Mouse (Mus musculus): ENCODE measurements around the gene 1520401A03Rik. TPM values are rescaled to one million over a fixed set of nuclear protein-coding genes. Genes with fewer than 3 reads are reported as not detected.

1520401A03Rik gene
- total and polyA plus RNA-seq, 3 experiments = 0.08 TPM; not detected in 2

DNA sequence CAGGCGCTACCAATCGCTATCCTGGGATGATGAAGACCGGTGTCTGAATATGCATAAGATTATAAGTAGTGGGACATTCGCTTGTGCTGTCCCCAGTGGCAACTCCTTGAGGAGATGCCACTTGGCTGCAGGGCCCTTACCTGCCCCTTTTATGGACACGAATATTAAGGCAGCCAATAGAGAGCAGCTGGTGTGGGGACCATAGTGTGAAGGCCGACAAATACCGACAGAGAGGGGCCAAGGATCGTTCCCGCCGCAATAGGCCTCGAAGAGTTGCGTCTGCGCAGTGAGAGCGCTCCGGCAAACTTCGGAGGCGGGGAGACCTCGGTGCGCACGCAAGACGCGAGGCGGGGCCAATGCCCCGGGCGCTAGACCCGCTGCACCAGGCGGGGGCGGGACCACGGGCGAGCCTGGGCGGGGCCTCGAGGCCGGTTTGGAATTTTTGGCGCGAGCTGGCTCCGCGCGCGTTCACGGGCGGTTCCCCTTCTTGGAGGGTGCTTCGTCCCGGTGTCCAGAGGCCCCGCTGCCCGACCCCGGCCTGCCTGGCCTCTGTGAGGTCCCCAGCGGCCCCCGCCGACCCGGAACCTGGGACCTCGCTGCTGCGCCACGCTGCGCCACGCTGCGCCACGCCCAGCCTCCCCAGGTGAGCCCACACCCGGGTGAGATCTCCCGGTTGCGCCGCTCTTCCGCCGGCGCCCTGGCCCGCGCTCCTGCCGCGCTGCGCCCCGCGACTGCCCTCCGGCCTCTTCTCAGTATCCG is 3.6 kb upstream of the 1520401A03Rik start, which contains the start of gene Pkmyt1:
Pkmyt1 (plus strand) TSS at position 338 of the 759 bp plus-strand sequence.
- in situ Hi-C loops (cut with MboI; ENCODE audit: low pct_ligation_motif_present, low pct_unique_long_range_greater_than_20kb, low sequenced_read_pairs) = loop anchor here (10.0 kb wide), 1 partner anchor 51 kb away; the partner anchor contains the start of genes Cldn6, Hcfc1r1, Thoc6 and Tnfrsf12a
- peak within 1 kb of the TSS; percentile 75 for H3K9ac ChIP-seq (ENCODE audit: insufficient read depth, low read depth)
- DNase-seq (ENCODE audit: extremely low read depth) = peak; percentile 94
- H3K27ac ChIP-seq (ENCODE audit: insufficient read depth, low read depth) = peak within 1 kb of the TSS; percentile 43
- peaks cover 12% of the 10 kb centered on the region for H3K27me3 ChIP-seq (replicated peaks)
- H3K4me2 ChIP-seq (ENCODE audit: insufficient read depth, low read depth, poor library complexity, severe bottlenecking) = peak within 1 kb of the TSS; percentile 73
- TF ChIP-seq NELFE (IDR thresholded peaks at IDR 0.05; ENCODE audit: low read depth, low read length) (peak; percentile 87), JUND (conservative IDR thresholded peaks at IDR 0.05; ENCODE audit: low read depth, low read length) (no peak), MXI1 (IDR thresholded peaks at IDR 0.05; ENCODE audit: low read depth, low read length) (peak; percentile 21; the same call in 1 of the 2 replicates), BHLHE40 (IDR thresholded peaks at IDR 0.05; ENCODE audit: low read depth, low read length) (no peak), NRF1 (IDR thresholded peaks at IDR 0.05; ENCODE audit: low read depth, low read length) (peak; percentile 95), E2F4 (IDR thresholded peaks at IDR 0.05; ENCODE audit: insufficient replicate concordance, low read depth, low read length) (peak; percentile 87; the same call in 1 of the 2 replicates), HCFC1 (IDR thresholded peaks at IDR 0.05; ENCODE audit: low read depth, low read length) (peak; percentile 62; the same call in 1 of the 2 replicates), MYC (IDR thresholded peaks at IDR 0.05; ENCODE audit: low read depth, low read length) (0 out of 2 replicates have a peak, but pooled peaks have one; percentile 36), JUN (IDR thresholded peaks at IDR 0.05; ENCODE audit: insufficient read depth, low read depth, low read length) (no peak), TBP (conservative IDR thresholded peaks at IDR 0.05; ENCODE audit: low read depth, low read length) (peak; percentile 81; the same call in 1 of the 2 replicates), CHD1 (IDR thresholded peaks at IDR 0.05; ENCODE audit: low read depth, low read length) (no peak), POLR2A (IDR thresholded peaks at IDR 0.05; ENCODE audit: low read depth, low read length) (peak; percentile 90), MAX (IDR thresholded peaks at IDR 0.05; ENCODE audit: low read length) (peak; percentile 42; the same call in 1 of the 2 replicates), SIN3A (IDR thresholded peaks at IDR 0.05; ENCODE audit: low read length) (peak; percentile 65), ELF1 (IDR thresholded peaks at IDR 0.05; ENCODE audit: low read depth, low read length) (peak; percentile 40), MEF2A (IDR thresholded peaks at IDR 0.05; ENCODE audit: borderline replicate concordance, low read depth, low read length) (no peak; the same call in 1 of the 2 replicates), TCF12 (IDR thresholded peaks at IDR 0.05; ENCODE audit: low read depth, low read length) (peak; percentile 48; the same call in 1 of the 2 replicates)
- peaks cover 0 to 3% of the 10 kb centered on the region in 2 experiments for H3K36me3 ChIP-seq (replicated peaks in 1 of 2; ENCODE audit: control insufficient read depth in 1 of 2, insufficient read depth in 1 of 2, low read length in 1 of 2)
- peaks cover 4 to 28% of the 10 kb centered on the region in 2 experiments for H3K4me1 ChIP-seq (ENCODE audit: control insufficient read depth in 1 of 2, insufficient read depth in 2 of 2)
- H3K79me2 ChIP-seq (replicated peaks; ENCODE audit: control insufficient read depth, extremely low read depth, insufficient read depth, poor library complexity, severe bottlenecking) = no peaks in the 10 kb centered on the region; the same call in 1 of the 2 replicates
- no peaks in the 10 kb centered on the region for H3K9me3 ChIP-seq (replicated peaks; ENCODE audit: low read length)
- peak within 1 kb of the TSS; percentile 61 to 90 (median 84) for H3K4me3 ChIP-seq (replicated peaks in 1 of 3; ENCODE audit: low read depth in 2 of 3, low read length in 2 of 3, poor library complexity in 1 of 3)
- dilution Hi-C loops (cut with MboI; ENCODE audit: extremely low pct_ligation_motif_present, extremely low pct_unique_long_range_greater_than_20kb, low sequenced_read_pairs) = no loop called here

DNA sequence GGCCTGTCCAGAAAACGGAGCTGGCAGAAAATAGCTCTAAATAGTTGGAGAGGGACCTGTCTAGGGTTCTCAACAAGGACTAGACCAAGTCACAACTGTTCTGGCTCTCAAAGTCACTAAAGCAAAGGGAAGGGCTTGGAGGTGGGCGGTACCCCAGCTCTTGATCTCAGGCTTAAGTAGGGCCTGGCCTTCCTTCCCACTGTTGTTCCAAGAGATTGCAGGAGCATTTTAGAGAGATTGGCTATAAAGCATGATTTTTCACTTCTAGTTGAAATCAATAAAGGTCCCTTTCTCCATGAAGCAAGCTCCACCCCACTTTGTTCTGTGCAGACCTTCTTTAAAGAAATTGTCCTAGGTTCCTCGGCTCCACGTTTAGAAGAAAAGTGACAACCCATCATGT is 2.9 kb upstream of the 1520401A03Rik start:
- DNase-seq (ENCODE audit: extremely low read depth) = no peak
- dilution Hi-C loops (cut with MboI; ENCODE audit: extremely low pct_ligation_motif_present, extremely low pct_unique_long_range_greater_than_20kb, low sequenced_read_pairs) = no loop called here

More for the DNA sequence above, 2.9 kb upstream of the 1520401A03Rik start:
- Histone ChIP-seq H3K27me3 (replicated peaks) (peaks cover 19% of the 10 kb centered on the region), H3K9me3 (replicated peaks; ENCODE audit: low read length) (no peaks in the 10 kb centered on the region), H3K79me2 (replicated peaks; ENCODE audit: control insufficient read depth, extremely low read depth, insufficient read depth, poor library complexity, severe bottlenecking) (no peaks in the 10 kb centered on the region; the same call in 1 of the 2 replicates), H3K36me3 (replicated peaks in 1 of 2; ENCODE audit: control insufficient read depth in 1 of 2, insufficient read depth in 1 of 2, low read length in 1 of 2) (peaks cover 0 to 2% of the 10 kb centered on the region in 2 experiments), H3K4me2 (ENCODE audit: insufficient read depth, low read depth, poor library complexity, severe bottlenecking) (peak overlapping the region; percentile 73), H3K9ac (ENCODE audit: insufficient read depth, low read depth) (peak overlapping the region; percentile 75), H3K4me1 (ENCODE audit: control insufficient read depth in 1 of 2, insufficient read depth in 2 of 2) (peaks cover 4 to 28% of the 10 kb centered on the region in 2 experiments), H3K4me3 (replicated peaks in 1 of 3; ENCODE audit: low read depth in 2 of 3, low read length in 2 of 3, poor library complexity in 1 of 3) (peak overlapping the region; percentile 50 to 84 (median 61)), H3K27ac (ENCODE audit: insufficient read depth, low read depth) (peak overlapping the region; percentile 33; the same call in 1 of the 2 replicates)
- in situ Hi-C loops (cut with MboI; ENCODE audit: low pct_ligation_motif_present, low pct_unique_long_range_greater_than_20kb, low sequenced_read_pairs) = loop anchor here (10.0 kb wide), 1 partner anchor 51 kb away; the partner anchor contains the start of genes Cldn6, Hcfc1r1, Thoc6 and Tnfrsf12a
- 0 out of 2 replicates have a peak, but pooled peaks have one; percentile 7 for TF ChIP-seq SIN3A (IDR thresholded peaks at IDR 0.05; ENCODE audit: low read length)
- TF ChIP-seq MYC (IDR thresholded peaks at IDR 0.05; ENCODE audit: low read depth, low read length) = 0 out of 2 replicates have a peak, but pooled peaks have one; percentile 3
- no peak for TF ChIP-seq TCF12 (IDR thresholded peaks at IDR 0.05; ENCODE audit: low read depth, low read length)

Data from CH12.LX (cell line).